Mouse (Mus musculus): Measurements from ENCODE around the gene Epha3. TPM values are rescaled to one million over a fixed set of nuclear protein-coding genes. Genes with fewer than 3 reads are reported as not detected.

Epha3 gene
- polyA plus RNA-seq, 1 experiment from 2014 or later = 0.78 TPM

- DNase-seq (no peak), ATAC-seq (no peak)
- no peaks in the 10 kb centered on the region for H3K4me1 ChIP-seq (ENCODE audit: insufficient read depth)
- H3K9me3 ChIP-seq (ENCODE audit: low read length) = no peaks in the 10 kb centered on the region
- WGBS (ENCODE audit: insufficient replicate concordance) = 66% methylated on average over 6 of the region's 6 CpGs
- no peak overlapping the region for H3K27ac ChIP-seq (ENCODE audit: low read depth)
- H3K36me3 ChIP-seq (replicated peaks; ENCODE audit: insufficient read depth, low read length) = no peaks in the 10 kb centered on the region
- no peak overlapping the region for H3K9ac ChIP-seq (replicated peaks)
- TF ChIP-seq CTCF (IDR thresholded peaks at IDR 0.05; ENCODE audit: low read depth) (no peak), EP300 (IDR thresholded peaks at IDR 0.05; ENCODE audit: low read depth) (no peak)
- H3K4me2 ChIP-seq (ENCODE audit: low read depth, low read length) = no peak overlapping the region
- no peaks in the 10 kb centered on the region for H3K27me3 ChIP-seq (ENCODE audit: insufficient read depth, low read length)
- H3K4me3 ChIP-seq (ENCODE audit: low read depth, low read length) = no peak overlapping the region
These were observed 46.4 kb downstream of the Epha3 start for GRCm38 (mm10) chr16:63817606-63818005.

GRCm38 (mm10) chr16:63816672-63817071 is 47.3 kb downstream of the Epha3 start:
- Histone ChIP-seq H3K36me3 (replicated peaks; ENCODE audit: insufficient read depth, low read length) (no peaks in the 10 kb centered on the region), H3K27ac (ENCODE audit: low read depth) (no peak overlapping the region), H3K9me3 (ENCODE audit: low read length) (no peaks in the 10 kb centered on the region), H3K27me3 (ENCODE audit: insufficient read depth, low read length) (no peaks in the 10 kb centered on the region), H3K4me3 (ENCODE audit: low read depth, low read length) (no peak overlapping the region), H3K4me2 (ENCODE audit: low read depth, low read length) (no peak overlapping the region), H3K9ac (replicated peaks) (no peak overlapping the region), H3K4me1 (ENCODE audit: insufficient read depth) (no peaks in the 10 kb centered on the region)
- 30% methylated on average over 1 of the region's 1 CpGs for WGBS (ENCODE audit: insufficient replicate concordance)
- no peak for TF ChIP-seq EP300 (IDR thresholded peaks at IDR 0.05; ENCODE audit: low read depth)
- no peak for TF ChIP-seq CTCF (IDR thresholded peaks at IDR 0.05; ENCODE audit: low read depth)
- DNase-seq (no peak), ATAC-seq (no peak)

GRCm38 (mm10) chr16:63809871-63810270 is 54.1 kb downstream of the Epha3 start:
- no peaks in the 10 kb centered on the region for H3K9me3 ChIP-seq (ENCODE audit: low read length)
- H3K4me1 ChIP-seq (ENCODE audit: insufficient read depth) = no peaks in the 10 kb centered on the region
- ATAC-seq (no peak), DNase-seq (no peak)
- no peak overlapping the region for H3K4me2 ChIP-seq (ENCODE audit: low read depth, low read length)
- TF ChIP-seq CTCF (IDR thresholded peaks at IDR 0.05; ENCODE audit: low read depth) (no peak), EP300 (IDR thresholded peaks at IDR 0.05; ENCODE audit: low read depth) (no peak)
- H3K4me3 ChIP-seq (ENCODE audit: low read depth, low read length) = no peak overlapping the region
- no peaks in the 10 kb centered on the region for H3K36me3 ChIP-seq (replicated peaks; ENCODE audit: insufficient read depth, low read length)
- no peak overlapping the region for H3K9ac ChIP-seq (replicated peaks)
- no peaks in the 10 kb centered on the region for H3K27me3 ChIP-seq (ENCODE audit: insufficient read depth, low read length)
- H3K27ac ChIP-seq (ENCODE audit: low read depth) = no peak overlapping the region
- 67% methylated on average over 5 of the region's 5 CpGs for WGBS (ENCODE audit: insufficient replicate concordance)

- H3K27ac ChIP-seq (ENCODE audit: low read depth) = no peak overlapping the region
- H3K9me3 ChIP-seq (ENCODE audit: low read length) = no peaks in the 10 kb centered on the region
- ATAC-seq (no peak), DNase-seq (no peak)
- H3K36me3 ChIP-seq (replicated peaks; ENCODE audit: insufficient read depth, low read length) = no peaks in the 10 kb centered on the region
- no peak overlapping the region for H3K4me2 ChIP-seq (ENCODE audit: low read depth, low read length)
- TF ChIP-seq EP300 (IDR thresholded peaks at IDR 0.05; ENCODE audit: low read depth) = no peak
- TF ChIP-seq CTCF (IDR thresholded peaks at IDR 0.05; ENCODE audit: low read depth) = no peak
- no peaks in the 10 kb centered on the region for H3K27me3 ChIP-seq (ENCODE audit: insufficient read depth, low read length)
- H3K4me3 ChIP-seq (ENCODE audit: low read depth, low read length) = no peak overlapping the region
- no peak overlapping the region for H3K9ac ChIP-seq (replicated peaks)
- no peaks in the 10 kb centered on the region for H3K4me1 ChIP-seq (ENCODE audit: insufficient read depth)
These were observed 55.0 kb downstream of the Epha3 start for GRCm38 (mm10) chr16:63808991-63809390.

GRCm38 (mm10) chr16:63806437-63807129 is 57.4 kb downstream of the Epha3 start:
- H3K4me2 ChIP-seq (ENCODE audit: low read depth, low read length) = no peak overlapping the region
- no peaks in the 10 kb centered on the region for H3K27me3 ChIP-seq (ENCODE audit: insufficient read depth, low read length)
- ATAC-seq = no peak
- no peak overlapping the region for H3K4me3 ChIP-seq (ENCODE audit: low read depth, low read length)
- no peak overlapping the region for H3K9ac ChIP-seq (replicated peaks)
- DNase-seq = no peak
- H3K27ac ChIP-seq (ENCODE audit: low read depth) = no peak overlapping the region
- no peak for TF ChIP-seq CTCF (IDR thresholded peaks at IDR 0.05; ENCODE audit: low read depth)
- TF ChIP-seq EP300 (IDR thresholded peaks at IDR 0.05; ENCODE audit: low read depth) = no peak
- H3K9me3 ChIP-seq (ENCODE audit: low read length) = no peaks in the 10 kb centered on the region
- H3K4me1 ChIP-seq (ENCODE audit: insufficient read depth) = no peaks in the 10 kb centered on the region
- 66% methylated on average over 5 of the region's 5 CpGs for WGBS (ENCODE audit: insufficient replicate concordance)
- no peaks in the 10 kb centered on the region for H3K36me3 ChIP-seq (replicated peaks; ENCODE audit: insufficient read depth, low read length)

- Histone ChIP-seq H3K36me3 (replicated peaks; ENCODE audit: insufficient read depth, low read length) (no peaks in the 10 kb centered on the region), H3K4me2 (ENCODE audit: low read depth, low read length) (no peak overlapping the region), H3K4me1 (ENCODE audit: insufficient read depth) (no peaks in the 10 kb centered on the region), H3K27ac (ENCODE audit: low read depth) (no peak overlapping the region), H3K4me3 (ENCODE audit: low read depth, low read length) (no peak overlapping the region), H3K27me3 (ENCODE audit: insufficient read depth, low read length) (no peaks in the 10 kb centered on the region), H3K9ac (replicated peaks) (no peak overlapping the region), H3K9me3 (ENCODE audit: low read length) (no peaks in the 10 kb centered on the region)
- TF ChIP-seq EP300 (IDR thresholded peaks at IDR 0.05; ENCODE audit: low read depth) = no peak
- TF ChIP-seq CTCF (IDR thresholded peaks at IDR 0.05; ENCODE audit: low read depth) = no peak
- ATAC-seq (no peak), DNase-seq (no peak)
- 80% methylated on average over 3 of the region's 3 CpGs for WGBS (ENCODE audit: insufficient replicate concordance)
These were observed 58.0 kb downstream of the Epha3 start for GRCm38 (mm10) chr16:63806025-63806424.

Data from liver, postnatal 0 days (tissue).